Mouse (Mus musculus) urinary bladder, postnatal 25 days (tissue): Measurements from ENCODE around the gene H2-M10.3.
"Not testable (repeated sequence)": the region's sequence is repeated elsewhere in the genome, so short reads cannot be mapped to it uniquely, and the experiment has no call there.

ENCODE experiments used
- DNase-seq: peaks from one replicate; pipeline ENCODE4 v3.0.0; 2022; ENCODE audit warnings: low spot score

H2-M10.3 gene

DNA sequence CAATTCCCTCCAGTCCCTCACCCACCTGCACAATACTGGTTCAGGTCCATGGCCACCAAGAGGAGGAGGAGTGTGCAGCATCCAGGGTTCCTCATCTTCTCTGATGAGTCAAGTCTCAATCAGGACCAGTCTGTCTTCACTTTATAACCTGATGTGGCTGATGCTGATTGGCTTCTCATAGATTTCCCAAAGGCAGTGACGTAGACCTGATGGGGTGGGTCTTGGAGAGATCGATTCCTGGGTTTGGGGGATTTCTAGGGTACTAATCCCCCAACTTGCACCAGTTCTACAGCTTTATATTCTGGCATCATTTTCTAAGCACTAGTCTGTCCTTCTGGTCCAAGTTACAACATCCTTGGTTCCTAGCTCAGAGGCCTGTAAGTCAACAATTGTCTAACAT is at the start of gene H2-M10.3:
H2-M10.3 (minus strand) TSS at position 101 of the 400 bp plus-strand sequence.
- DNase-seq: not testable (repeated sequence)

DNA sequence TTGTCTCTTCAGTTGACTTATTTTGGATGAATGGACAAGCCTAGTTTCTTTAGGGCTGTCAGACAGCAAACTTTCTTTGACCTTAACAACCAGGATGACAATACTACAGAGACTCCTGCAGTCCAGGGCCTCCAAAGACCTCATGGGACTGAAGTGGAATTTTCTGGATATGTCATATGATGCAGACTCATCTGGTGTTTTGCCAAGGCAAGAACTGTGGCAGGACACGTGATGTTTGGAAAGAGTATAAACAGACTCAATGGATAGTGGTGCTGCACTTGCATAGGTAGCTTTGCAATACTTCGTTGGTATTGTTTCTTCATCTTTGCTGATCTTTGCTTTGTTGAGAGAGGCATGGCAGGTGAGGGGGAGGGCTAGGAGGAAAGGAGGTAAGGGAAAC is 49.2 kb upstream of the H2-M10.3 start:
- DNase-seq: no peak

DNA sequence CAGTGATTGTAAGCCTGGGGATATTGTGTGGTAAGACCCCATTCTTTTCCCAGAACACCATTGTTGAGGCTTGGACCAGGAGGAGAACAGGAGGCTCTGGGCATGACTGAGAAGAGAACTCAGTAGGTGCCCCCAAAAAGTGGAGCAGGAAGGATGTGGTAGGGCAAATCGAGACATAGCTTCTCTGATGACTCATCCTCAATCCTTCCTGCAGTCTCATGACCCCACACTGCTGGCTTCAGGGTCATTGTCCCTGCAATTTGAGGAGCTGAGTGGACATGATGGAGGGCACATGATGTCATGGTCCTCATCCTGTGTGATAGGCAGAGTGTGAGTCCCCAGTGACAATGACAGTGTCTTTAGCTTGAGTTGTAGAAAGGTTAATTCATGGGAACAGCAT is 47.2 kb upstream of the H2-M10.3 start:
- DNase-seq: no peak

DNA sequence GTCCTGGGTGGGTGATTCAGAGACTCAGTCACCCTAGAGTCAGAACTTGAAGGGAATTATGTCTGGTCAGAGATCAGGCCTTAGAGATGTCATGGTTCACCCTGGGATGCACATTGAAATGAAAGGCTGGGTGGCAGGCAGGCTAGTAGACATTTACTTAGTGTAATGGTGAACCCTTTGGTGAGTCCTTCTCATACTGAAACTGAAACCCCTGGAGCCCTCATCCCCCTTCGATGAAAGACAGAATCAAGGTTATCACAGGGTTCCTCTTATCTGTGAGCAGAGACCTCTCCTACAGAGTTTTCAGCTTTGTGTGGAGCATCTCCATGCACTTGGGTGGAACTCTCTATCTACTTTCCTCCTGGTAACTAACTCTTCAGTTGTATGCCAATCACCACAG is 46.1 kb upstream of the H2-M10.3 start:
- DNase-seq: no peak

- DNase-seq: no peak
Observed at GRCm38 (mm10) chr17:36389907-36390306, 21.7 kb upstream of the H2-M10.3 start.

- DNase-seq: not testable (repeated sequence)
Observed at GRCm38 (mm10) chr17:36362404-36362803, 5.8 kb downstream of the H2-M10.3 start.

DNA sequence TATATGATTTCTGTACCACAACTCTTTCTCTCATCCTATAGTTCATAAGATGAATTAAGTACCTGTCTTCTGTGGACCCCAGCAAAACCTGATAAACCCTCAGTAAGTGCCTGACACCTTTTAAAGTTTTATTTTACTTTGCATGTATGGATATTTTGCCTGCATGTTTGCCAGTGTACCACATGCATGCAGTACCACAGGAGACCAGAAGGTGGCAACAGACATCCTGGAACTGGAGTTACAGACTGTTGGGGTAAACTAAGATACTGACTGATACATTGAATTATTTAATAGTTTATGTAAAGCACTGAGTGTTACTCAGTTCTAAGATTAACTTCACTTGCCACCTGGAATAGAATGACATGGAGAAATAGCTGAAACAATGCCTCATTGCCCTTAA is 10.7 kb downstream of the H2-M10.3 start:
- DNase-seq: peak; percentile 10

- no peak for DNase-seq
Observed at GRCm38 (mm10) chr17:36355763-36356162, 12.5 kb downstream of the H2-M10.3 start.

DNA sequence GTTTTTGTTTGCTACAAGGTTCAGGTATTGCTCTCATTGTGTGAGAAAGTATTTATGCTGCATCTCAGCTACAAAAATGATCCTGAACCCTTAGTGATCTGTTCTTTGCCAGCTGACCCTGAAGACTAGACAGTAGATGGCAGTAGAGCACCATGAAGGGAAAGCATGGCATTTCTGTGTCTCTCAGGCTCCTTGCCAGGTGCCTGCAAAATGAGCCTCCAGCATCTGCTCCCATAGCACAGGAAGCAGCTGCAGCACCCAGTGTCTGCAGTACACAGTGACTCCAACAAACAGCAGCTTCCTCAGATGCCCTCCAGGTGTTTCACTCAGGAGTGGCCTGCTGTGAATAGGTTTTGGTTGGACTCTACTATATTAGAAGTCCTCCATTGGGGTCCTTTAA is 12.9 kb downstream of the H2-M10.3 start:
- DNase-seq: peak; percentile 5

DNA sequence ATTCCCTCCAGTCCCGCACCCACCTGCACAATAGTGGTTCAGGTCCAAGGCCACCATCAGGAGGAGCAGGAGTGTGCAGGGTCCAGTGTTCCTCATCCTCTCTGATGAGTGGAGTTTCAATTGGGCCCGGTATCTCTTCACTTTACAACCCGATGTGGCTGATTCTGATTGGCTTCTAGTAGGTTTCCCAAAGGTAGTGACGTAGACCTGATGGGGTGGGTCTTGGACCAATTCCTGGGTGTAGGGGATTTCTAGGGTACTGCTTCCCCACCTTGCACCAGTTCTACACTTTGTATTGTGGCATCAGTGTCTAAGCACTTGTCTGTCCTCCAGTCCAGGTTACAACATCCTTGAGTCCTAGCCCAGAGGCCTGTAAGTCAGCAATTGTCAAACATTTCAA is 42.2 kb downstream of the H2-M10.3 start, which contains the start of gene H2-M10.1:
H2-M10.1 (minus strand) TSS at position 101 of the 400 bp plus-strand sequence.
- DNase-seq: no peak

DNA sequence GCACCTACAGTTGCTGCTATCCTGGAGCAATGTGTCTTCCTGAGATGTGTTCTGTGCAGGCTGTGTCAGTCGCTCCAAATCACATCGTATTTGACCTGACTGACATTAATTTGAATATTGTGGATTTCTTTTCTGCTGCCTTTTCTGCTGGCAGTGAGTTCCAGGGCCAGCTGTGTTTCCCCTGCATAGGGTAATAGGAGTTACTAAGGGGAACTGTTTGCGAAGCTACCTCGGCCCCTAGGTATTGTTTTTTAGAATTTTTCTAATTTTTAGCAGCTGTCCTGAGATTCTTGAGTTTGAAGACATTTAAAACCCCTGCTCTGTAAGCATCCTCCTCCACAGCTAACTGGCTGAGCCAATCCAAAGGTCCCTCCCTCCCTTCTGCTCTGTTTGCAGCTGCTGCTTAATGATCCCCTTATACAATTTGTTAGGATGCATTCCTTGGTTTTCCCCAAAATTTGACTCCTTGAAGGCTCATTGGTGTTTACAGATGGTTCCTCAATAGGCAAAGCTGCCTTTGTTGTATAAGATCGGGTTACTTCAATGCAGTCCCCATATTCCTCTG is 52.4 kb downstream of the H2-M10.3 start:
- no peak for DNase-seq

DNA sequence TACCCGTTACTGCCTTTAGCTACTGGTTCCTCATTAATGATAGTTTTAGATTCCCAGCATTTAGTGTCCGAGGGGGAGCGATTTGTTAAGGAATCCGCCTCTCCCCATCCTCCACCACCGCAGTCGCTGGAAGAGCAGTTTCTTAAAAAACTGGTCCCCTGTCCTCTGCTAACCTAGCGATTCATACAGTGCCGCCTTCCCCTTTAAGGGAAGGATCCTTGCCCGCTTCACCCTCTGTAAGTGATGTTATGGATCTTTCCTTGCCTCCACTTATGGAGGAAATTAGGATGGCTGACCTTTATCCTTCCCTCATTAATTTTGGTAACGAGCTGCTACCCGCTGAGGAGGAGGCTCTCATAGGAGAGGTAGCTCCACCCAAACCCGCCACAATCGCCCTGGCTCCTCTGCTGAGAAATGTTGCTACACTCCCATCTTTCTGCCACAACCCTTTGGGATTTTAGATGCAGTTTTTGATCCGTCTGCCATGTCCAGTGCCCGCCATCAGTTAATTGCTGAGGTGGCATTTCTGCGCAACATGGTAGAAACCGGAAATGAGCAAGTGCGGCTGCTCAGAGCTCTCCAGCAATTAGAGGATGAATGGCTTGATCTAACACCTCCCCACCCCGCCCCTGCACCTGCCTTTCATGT is 53.1 kb downstream of the H2-M10.3 start:
- DNase-seq: peak; percentile 26
